Mouse (Mus musculus) fat pad, adult 2 months (tissue): Measurements from ENCODE around the gene Padi1.

Experiments
- DNase-seq: peaks from one replicate; pipeline ENCODE4 v3.0.0-alpha.2; 2011; ENCODE audit warnings: low read depth, low spot score; ENCODE audit errors: extremely low read depth

The Padi1 gene

DNA sequence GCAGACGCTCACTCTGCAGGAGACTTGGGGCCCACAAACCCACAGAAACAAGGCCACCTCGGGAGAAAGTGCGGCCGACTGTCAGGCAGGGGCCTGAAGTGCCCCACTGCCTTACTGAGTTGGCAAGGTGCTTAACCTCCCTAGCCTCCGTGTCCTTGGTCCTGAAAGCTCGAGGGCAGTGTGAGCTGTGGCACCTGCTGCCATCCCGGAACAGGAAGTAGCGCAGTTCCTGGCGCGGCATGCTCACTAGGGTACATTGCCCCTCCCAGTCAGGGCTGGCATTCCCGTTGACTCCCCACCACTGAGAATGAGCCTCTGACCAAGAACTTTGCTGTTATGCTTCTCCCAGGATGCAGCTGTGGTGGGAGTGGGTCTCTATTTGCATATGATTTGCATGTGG is 19.6 kb downstream of the Padi1 start:
- DNase-seq = no peak

DNA sequence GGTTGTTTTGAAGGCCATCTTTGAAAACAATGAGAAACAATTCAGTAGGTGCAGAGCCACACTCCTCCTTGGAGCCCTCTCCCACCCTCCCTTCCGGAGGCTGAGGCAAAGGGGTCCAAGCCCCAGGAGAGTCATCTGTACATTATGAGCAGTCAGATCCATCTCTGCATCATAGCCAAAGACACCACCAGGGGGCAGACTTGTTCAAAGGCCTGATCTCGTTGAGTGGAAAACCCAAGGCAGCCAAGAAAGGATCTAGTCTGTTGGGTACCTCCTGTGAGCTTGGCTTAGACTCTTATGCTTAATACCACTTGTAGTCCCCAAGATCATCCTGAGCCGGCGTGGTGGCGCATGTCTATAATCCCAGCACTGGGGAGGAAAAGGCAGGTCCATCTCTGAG is 23.6 kb downstream of the Padi1 start:
- DNase-seq = no peak

DNA sequence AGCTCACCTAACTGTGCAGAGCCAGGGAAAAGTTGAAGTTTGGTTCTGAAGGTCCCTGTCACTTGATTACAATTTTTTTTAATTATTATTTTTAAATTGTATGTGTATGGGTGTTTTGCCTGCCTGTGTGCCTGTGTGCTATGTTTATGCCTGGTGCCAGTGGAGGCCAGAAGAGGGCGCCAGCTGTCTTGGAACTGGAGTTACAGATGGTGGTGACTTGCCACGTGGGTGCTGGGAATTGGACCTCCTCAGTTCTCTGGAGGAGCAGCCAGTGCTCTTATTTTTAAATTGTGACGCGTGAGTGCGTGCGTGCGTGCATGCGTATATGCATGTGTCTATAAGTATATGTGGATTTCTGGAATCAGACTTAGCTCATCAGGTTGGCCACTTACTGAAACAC is 28.2 kb downstream of the Padi1 start:
- no peak for DNase-seq

DNA sequence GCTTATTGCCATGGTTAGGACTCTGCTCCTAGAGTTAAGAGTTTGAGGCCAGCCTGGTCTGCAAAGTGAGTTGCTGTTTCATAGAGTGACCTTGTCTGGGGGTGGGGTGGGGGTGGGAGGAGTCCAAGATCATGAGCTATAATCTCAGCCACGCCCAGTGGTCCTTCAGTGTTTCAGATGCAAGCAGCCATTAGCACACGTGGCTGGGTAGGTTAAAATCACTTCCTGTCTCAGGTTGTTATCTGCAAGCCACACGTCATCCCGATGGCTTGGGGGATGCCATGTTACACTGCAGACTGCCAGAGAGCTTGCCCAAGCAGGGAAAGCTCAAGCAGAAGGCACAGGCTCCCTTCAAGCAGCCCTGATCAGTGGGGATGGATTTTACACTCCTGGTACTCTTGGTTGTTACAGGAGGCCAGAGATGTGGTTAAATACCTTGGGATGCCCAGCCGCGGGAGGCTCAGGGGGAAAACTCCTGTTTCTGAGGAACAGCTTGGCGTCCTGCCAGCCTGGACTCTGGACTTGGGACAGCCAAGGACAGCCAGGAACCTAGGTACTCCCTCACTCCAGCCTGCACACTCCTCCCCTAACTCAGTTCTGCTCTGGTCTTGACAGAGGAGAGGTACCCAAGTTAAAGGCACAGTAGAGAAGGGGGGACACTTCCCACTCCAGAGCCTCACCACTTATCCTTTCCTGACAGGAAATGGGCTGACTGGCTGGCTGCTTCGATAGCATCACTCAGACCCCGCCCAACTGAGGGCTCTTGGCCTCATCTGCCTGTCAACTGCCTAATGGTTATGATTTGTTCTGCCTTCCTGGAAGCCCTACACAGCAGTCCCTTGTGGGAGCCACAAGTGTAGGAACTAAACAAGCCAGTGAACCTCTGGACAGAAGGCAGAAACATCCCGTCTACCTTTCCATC is 29.3 kb downstream of the Padi1 start:
- no peak for DNase-seq

DNA sequence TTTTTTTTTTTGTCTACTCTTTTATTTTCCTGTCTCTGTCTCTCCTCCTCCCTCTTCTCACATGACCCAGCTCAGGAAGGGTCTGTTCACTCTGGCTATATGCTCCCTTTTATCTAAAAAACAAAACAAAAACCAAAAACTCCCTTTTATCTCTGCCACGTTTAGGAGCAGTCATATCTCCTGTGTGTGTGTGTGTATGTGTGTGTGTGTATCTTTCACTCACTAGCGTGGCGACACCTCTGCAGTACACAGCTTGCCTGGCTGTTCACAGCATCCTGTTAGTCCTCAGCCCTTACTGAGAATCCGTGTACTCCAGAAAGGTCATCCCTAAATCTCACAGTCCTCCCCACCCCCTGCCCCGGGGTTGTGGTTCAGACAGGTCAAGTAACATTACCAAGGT is 30.1 kb downstream of the Padi1 start:
- no peak for DNase-seq

DNA sequence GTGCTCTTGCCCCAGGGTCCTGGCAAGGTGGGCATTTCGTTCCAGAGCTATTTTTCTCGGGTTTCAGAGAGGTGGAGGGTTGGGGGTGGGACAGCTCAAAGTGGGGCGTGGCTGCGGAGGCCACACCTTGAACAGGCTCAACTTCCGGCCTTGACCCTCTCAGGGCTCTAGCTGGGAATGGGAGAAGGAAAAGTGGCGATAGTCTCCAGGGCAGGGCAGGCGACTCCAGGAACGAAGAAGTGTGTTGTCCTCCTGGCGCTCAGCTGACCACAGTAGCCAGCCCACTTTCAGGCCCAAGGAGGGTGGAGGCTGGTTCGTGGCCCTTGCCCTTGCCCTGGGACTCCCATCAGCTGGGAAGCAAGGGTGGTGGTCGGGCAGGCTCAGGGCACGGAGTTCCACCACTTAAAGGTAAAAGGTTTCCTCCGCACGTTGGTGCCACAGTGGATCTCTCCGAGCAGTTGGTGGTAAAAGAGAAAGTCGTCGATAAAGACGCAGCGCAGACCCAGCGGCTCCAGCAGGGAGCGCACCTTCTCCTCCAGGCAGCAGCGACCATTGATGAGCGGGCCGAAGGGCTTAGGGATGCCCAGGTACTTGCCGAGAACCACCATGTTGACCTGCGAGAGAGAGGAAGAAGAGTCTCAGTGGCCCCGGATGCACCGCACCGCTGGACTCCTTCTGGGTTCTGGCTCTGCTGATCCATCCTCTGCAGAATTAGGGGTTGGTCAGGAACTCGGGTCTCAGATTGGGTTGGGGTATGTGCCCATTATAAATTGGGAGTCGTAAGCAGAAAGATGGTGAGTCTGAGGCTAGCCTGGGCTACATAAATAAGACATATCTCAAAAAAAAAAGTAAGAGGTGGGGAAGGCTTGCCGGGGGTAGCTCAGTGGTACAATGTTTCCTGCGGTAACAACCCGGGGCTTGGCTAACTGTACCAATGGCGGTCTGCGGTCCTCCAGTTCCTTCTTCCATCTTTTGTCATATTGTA is 31.0 kb downstream of the Padi1 start:
- DNase-seq = no peak

DNA sequence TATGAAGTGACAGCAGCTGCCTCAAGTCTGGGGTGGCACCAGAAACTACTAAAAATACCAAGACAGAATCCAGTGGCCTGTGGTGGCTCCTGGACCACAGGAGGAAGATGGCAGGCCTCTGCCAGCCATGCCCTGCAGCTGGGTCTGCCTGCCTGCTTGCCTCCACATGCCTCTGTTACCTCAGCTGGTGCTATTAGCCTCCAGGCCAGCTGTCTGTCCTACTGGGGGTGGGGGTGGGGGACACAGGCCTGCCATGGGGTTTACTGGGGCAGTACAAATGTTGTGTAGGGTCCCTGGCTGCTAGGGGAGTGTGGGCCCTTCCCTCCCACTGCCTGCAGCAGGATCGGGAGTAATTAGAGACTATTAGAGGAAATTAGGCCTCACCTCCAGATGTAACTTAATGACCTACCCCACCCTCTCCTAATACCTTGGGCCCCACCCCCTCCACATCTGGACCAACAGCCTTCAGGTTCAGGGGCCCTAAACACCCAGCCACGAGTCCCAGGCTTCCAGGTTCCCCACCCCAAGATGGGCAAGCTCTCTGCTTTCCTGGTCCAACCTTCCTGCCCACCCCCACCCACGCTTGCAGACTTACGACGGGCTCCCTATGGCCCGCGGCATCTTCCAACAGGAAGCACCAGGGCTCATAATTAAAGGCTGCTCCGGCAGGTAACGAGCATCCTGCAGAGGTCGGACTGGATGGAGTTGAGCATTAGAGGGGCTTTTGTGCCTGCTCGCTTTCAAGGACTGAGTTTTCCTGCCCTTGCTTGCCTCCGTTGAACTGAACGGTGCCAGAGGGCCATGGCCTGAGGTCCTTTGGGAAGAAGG is 32.0 kb downstream of the Padi1 start:
- DNase-seq = no peak

DNA sequence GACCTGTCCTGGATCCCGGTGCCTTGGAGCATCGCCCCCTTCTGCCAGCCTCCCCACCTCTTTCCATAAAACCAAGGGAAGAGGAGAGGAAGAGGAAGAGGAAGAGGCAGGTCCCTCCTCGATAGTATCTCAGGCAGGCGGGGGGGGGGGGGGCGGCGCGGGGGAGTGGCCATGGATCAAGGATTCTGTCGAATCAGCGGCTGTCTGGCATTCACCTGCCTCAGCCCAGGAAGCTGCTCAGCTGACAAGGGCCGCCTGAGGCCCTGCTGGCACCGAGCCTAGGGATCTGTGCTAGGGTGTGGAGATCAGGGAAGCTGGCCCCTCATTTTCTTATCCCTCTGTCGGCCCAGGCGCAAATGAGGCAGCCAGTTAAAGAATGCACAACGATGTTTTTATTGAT is 33.0 kb downstream of the Padi1 start:
- no peak for DNase-seq

DNA sequence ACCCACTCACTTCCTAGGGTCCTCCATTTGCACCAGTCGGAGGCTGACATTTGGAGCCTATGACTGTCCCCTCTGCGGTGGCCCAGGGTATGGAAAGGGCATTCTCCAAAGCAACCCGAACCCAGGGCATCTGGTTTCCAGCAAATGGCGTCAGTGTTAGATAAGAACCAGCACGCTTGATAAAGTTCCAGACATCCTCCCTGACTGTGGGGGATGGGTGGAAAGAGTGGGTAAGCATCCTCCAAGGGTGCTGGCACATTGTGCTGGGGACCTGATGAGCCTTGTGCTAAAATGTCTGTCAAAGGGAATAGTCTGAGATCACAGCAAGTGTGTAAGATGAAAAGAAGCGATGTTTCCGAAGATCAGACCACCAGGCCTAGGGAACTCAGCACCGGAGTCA is 33.4 kb downstream of the Padi1 start:
- DNase-seq = no peak

DNA sequence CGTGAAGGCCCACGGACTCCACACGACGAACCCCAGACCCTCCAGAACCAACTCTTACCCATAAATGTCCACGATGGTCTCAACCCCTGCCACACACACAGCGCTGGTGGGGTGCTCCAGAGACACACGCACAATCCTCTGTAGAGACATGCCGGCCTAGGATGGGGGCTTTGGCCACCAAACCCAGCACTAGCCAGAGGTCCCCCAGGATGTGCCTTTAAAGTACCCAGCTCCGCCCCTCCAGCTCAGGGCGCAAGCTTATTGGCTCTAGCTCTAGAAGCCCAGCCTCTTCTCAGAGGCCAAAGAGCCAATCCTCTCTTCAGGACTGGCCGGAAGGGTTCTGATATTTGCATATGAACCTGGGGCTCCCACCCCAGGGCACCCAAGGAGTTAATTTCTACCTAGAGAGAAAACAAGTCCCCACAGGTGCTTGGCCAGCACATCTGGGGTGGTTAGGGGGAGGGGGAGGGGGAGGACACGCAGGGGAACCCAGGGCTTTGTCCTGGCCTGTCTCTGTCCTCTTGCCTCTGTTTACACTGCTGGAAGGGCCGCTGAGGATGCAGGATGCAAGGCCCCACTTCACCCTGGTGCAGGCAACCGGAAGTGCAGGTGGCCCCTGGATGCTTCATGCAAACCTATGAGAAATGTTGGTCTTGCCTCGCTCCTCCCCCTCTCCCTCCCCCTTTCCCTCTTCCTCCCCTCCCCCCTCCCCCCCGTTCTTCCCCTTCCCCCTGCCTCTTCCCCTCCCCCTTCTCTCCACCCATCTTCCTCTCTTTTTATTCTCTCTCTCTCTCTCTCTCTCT is 34.9 kb downstream of the Padi1 start, which contains the start of gene Padi3:
Gene Padi3 (minus strand): TSS at position 191 of the 803 bp plus-strand sequence.
- DNase-seq = no peak

DNA sequence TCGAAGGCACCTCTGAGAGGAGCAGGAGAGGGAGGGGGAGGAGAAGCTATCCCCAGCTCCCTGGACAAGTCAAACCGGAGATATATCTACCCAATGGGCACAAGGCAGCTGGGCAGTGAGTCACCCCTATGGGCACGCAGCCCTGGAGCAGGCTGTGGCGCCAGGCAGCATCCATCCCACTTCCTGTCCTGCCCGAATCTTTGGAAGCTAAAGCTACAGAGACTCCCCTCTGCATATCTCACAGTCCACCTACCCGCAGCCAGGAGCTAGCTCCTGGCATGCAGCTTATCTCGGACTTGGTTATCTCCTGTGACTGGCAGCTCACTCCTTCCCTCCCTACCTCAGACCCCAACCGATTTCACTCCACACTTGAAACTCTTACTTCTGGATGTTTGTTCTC is 36.5 kb downstream of the Padi1 start:
- DNase-seq = no peak

DNA sequence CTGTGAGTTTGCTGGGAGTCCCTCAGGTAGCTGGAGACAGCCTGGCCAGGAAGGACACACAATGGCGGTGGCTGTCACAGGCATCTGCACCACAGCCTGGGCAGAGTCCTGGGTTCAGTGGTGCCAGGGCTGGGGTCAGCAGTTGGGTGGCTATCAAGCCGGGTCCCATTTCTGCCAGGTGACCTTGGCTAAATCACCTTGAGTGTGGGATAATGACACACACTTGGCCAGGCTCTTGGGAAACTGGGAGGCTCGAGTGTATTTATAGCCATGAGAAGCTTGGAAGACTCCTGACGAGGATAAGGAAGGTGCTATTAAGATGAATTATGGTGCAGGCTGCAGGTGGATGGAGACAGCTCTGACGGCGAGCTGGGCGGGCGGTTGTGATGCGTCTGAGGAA is 41.0 kb downstream of the Padi1 start:
- no peak for DNase-seq

DNA sequence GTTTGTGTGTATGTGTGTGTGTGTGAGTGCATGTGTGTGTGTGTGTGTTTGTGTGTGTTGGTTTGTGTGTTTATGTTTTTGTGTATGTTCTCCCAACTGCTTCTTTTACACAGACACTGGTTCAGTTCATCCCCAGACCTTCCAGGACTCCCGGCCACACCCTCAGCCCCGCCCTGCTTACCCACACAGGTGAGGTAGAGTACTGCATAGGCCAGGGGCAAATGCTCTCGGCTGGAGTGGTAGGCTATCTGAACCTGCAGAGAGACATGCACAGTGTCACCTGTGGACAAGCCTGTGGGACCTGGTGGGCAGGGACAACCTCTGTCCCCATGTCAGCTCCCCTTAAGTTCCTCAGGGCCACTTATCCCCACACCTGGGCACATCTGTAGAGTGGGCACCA is 44.2 kb downstream of the Padi1 start:
- no peak for DNase-seq

DNA sequence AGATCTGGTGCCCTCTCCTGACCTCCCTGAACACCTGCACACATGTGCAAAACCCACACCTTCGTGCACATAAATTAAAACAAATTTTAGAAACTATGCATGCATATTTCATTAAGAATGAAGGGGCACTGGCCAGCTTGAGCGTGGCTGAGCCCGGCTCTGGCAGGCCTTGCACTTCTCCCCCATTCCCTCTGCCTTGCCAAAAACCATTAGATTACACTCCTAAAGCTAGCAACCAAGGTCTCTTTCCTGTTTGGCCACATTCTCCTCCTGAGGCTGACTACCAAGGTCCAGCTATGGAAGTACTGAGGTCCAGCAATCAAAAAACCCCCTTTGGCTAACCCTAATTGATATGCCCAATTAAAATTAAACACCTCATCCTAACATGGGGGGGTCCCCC is 48.8 kb downstream of the Padi1 start:
- DNase-seq = no peak

DNA sequence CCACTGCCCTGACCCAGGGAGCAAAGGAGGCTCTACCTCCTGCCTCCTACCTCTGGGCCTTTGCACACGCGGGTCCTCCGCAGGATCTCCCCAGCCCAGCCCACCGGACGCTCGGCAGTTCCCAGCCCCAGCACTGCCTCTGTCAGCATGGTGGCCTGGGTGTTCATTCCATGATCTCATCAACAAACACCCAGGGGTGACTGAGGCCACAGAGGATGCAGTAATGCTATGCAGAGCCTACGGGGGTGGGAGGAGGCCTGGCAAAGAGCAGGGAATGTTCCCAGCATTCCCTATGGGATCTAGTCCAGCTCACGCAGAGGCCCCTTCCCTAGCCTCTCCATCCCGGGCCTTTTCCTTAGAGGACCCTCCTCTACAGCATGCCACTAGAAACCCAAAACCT is 50.9 kb downstream of the Padi1 start:
- no peak for DNase-seq

DNA sequence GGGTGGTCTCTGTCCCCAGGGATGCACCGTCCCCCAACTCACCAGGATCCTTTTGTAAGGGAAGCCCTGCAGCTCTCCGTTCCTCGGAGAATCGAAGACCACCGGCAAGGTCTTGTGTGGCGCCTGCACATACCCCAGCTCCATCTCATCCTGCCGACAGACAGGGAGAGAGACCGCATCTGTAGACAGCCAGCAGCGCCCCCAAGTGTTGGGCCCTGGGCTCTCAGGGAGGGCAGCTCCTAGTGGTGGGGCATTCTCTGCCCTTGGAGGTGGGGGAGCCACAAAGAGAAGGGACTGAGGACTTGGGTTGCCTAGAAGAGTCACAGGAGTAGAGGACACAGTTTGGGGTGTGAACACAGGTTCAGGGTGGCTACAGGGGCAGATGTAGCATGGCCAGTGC is 51.8 kb downstream of the Padi1 start:
- no peak for DNase-seq

DNA sequence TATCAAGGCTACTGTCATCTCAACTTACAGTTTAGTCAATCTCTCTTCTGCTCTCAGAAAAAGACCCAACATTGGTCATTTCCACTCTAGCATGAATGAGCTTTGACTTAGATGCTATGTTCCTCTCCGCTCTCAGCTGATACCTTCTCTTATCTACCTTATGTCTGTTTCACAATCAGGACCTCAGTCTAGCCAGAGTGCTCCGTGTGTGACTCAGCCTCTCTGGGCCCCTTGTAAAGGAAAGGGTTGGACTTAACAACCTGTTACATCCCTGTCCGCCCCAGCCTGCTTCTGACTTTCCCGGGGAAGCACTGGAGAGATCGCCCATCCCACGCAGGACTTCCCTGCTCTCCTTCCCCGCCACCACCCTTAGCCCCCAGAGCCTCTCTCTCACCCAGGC is 53.0 kb downstream of the Padi1 start:
- DNase-seq = no peak

DNA sequence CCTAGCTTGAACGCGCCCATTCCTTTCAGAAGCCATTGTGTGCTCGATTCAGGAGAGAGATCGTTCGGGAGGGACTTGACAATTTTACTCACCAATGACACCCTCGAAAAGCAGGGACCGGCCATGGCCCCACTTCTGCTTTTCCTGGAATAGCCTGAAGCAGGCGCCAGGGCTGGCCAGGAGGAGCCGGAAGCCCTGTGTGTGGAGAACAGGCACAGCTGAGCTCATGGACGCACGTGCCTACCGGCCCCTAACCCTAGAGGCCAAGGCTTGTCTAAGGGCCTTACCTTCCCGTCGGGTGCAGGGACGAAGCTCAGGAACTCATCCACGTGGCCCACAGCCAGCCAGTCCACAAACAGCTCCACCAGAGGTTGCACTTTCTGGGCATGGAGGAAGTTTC is 54.5 kb downstream of the Padi1 start:
- DNase-seq = no peak

DNA sequence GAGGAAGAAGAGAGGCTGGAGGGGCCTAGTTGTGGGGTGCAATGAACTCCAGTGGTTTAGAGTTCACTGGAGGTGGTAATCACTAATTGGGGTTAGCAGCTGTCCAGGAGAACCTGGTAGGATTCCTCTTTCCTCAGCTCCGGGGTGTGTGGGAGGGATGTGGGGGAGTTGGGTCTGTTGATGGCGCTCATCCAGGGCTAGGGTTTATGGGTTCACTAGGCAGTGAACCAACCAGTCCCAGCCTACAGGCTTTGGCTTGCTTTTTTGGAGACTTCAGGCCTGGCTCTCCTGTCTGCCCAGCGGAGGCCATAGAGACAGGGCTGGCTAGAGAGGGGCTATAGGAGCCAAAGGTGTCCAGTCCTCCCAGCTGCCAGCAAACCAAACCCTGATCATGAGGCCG is 55.6 kb downstream of the Padi1 start:
- no peak for DNase-seq

DNA sequence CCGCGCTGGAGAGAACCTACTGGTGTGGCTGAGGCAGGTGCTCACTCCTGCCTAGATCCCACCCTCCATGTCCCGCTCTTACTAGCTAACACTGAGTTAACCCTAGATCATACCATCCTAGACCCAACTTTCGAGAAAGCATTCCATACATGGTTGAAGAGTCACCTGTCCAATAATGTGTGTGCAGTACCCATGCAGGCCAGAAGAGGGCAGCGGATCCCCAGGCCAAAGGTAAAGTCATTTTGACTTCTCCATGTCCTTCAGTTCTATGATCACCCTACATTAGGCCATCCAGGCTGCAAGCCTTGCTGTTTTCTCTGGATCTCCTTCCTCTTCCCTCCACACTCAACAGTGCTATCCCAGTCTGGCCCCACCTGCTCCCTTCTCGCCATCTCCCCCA is 56.6 kb downstream of the Padi1 start:
- DNase-seq = no peak
